Mouse (Mus musculus) liver, embryonic 14.5 days (tissue): ENCODE measurements around the gene Cox4i2. TPM values are rescaled to one million over a fixed set of nuclear protein-coding genes. Genes with fewer than 3 reads are reported as not detected.

Experiments
- ATAC-seq: fragments of 200-750 bp; cut with Nextera tagmentation; 2 replicates; pipeline ENCODE4 v1.8.0; 2017; ENCODE audit warnings: moderate number of reproducible peaks, mild to moderate bottlenecking, moderate library complexity; ENCODE audit not compliant: insufficient read depth
- DNase-seq, 3 experiments: peaks; one replicate each; pipeline ENCODE4 v3.0.0-alpha.2; 2012 to 2013; ENCODE audit warnings: low read depth in 3 of 3, low spot score in 3 of 3
- H3K27ac ChIP-seq: fragments of 300-500 bp; sonication (generic); 2 replicates; pipeline ENCODE4 v1.5.1; 2014; ENCODE audit warnings: moderate library complexity, mild to moderate bottlenecking, control low read depth, inconsistent platforms
- H3K27me3 ChIP-seq: fragments of 300-500 bp; sonication (generic); 2 replicates; pipeline ENCODE4 v1.6.1; 2014; ENCODE audit warnings: mild to moderate bottlenecking, low read length, moderate library complexity; ENCODE audit not compliant: control insufficient read depth, insufficient read depth
- H3K36me3 ChIP-seq: fragments of 300-500 bp; sonication (generic); replicated peaks from 2 replicates; pipeline ENCODE4 v1.6.1; 2014; ENCODE audit warnings: low read depth; ENCODE audit not compliant: control insufficient read depth, insufficient read depth
- H3K4me1 ChIP-seq, 2 experiments: fragments of 200-500 bp in 1 of 2; fragments of 300-500 bp in 1 of 2; sonication (generic) in 1 of 2; replicated peaks; 2 replicates each; pipeline ENCODE4 v1.6.1; 2012 to 2014; ENCODE audit warnings: antibody characterized with exemption in 1 of 2, inconsistent platforms in 1 of 2, low read length in 1 of 2; ENCODE audit not compliant: control insufficient read depth in 2 of 2, insufficient read depth in 2 of 2
- H3K4me2 ChIP-seq: fragments of 300-500 bp; sonication (generic); 2 replicates; pipeline ENCODE4 v1.6.1; 2014; ENCODE audit warnings: low read depth, mild to moderate bottlenecking, control low read depth, moderate library complexity
- H3K4me3 ChIP-seq, 2 experiments: fragments of 200-500 bp in 1 of 2; fragments of 300-500 bp in 1 of 2; sonication (generic) in 1 of 2; 2 replicates each; pipeline ENCODE4 v1.5.1; 2012 to 2014; ENCODE audit warnings: low read depth in 2 of 2, low read length in 2 of 2, mild to moderate bottlenecking in 2 of 2, control low read depth in 1 of 2, inconsistent platforms in 1 of 2, moderate library complexity in 1 of 2; ENCODE audit not compliant: insufficient read depth in 1 of 2
- H3K9ac ChIP-seq: fragments of 300-500 bp; sonication (generic); replicated peaks from 2 replicates; pipeline ENCODE4 v1.6.1; 2014; ENCODE audit warnings: mild to moderate bottlenecking, control low read depth, moderate library complexity
- H3K9me3 ChIP-seq: fragments of 300-500 bp; sonication (generic); 2 replicates; pipeline ENCODE4 v1.6.1; 2016; ENCODE audit warnings: low read length, mixed read lengths; ENCODE audit not compliant: control insufficient read depth
- CTCF ChIP-seq: IDR thresholded peaks from 2 replicates; pipeline ENCODE4 v1.5.1; 2016; ENCODE audit warnings: antibody characterized with exemption, low read depth, control low read depth
- EP300 ChIP-seq: IDR thresholded peaks from 2 replicates; pipeline ENCODE4 v1.6.1; 2016; ENCODE audit warnings: antibody characterized with exemption, low read depth
- WGBS: fragments of 180-500 bp; shearing (Covaris S2); extraction: QIAGEN DNeasy Blood & Tissue Kit; methylation state at CpG from one replicate; pipeline ENCODE4 v1.1.7; 2014; ENCODE audit not compliant: insufficient replicate concordance; 5-methylcytosine and 5-hydroxymethylcytosine counted together
- polyA plus RNA-seq, 2 experiments: library from polyadenylated mRNA; depleted of rRNA in 1 of 2; stranded (reverse) in 1 of 2; unstranded in 1 of 2; fragments of >200 nt; fragmentation: Nextera tagmentation in 1 of 2; extraction: Ambion mirVana in 1 of 2; gene quantifications; 2 replicates each; pipeline versions ENCODE4 v1.2.1 to v1.2.3; 2012 to 2014

The Cox4i2 gene
- polyA plus RNA-seq, 2 experiments, result 0.51 to 0.92 TPM

- peak overlapping the region; percentile 29; the same call in 1 of the 2 replicates for H3K4me2 ChIP-seq
- 16% methylated on average over 25 of the region's 25 CpGs for WGBS
- TF ChIP-seq EP300 (no peak), CTCF (peak; percentile 99)
- H3K4me1 ChIP-seq, result peaks cover 37 to 40% of the 10 kb centered on the region in 2 experiments
- ATAC-seq (0 out of 2 replicates have a peak, but pooled peaks have one; percentile 22), DNase-seq (peak; percentile 68 to 75 (median 70))
- no peak overlapping the region for H3K4me3 ChIP-seq
- H3K9ac ChIP-seq, result no peak overlapping the region; the same call in 1 of the 2 replicates
- no peaks in the 10 kb centered on the region for H3K9me3 ChIP-seq
- no peak overlapping the region for H3K27ac ChIP-seq
- no peaks in the 10 kb centered on the region; the same call in none of the 2 replicates for H3K27me3 ChIP-seq
- no peaks in the 10 kb centered on the region for H3K36me3 ChIP-seq
Measured at GRCm38 (mm10) chr2:152766387-152767123, 12.6 kb downstream of the Cox4i2 start.

- H3K4me2 ChIP-seq, result peak overlapping the region; percentile 11
- H3K4me1 ChIP-seq, result peaks cover 37 to 41% of the 10 kb centered on the region in 2 experiments
- peak; percentile 56 for ATAC-seq
Measured at GRCm38 (mm10) chr2:152767618-152768271, 13.8 kb downstream of the Cox4i2 start.

GRCm38 (mm10) chr2:152769677-152770076, 15.7 kb downstream of the Cox4i2 start:
- Histone ChIP-seq H3K4me3 (no peak overlapping the region), H3K27ac (no peak overlapping the region), H3K4me2 (peak overlapping the region; percentile 28; the same call in 1 of the 2 replicates), H3K9me3 (no peaks in the 10 kb centered on the region), H3K36me3 (no peaks in the 10 kb centered on the region), H3K4me1 (peaks cover 37 to 46% of the 10 kb centered on the region in 2 experiments), H3K27me3 (no peaks in the 10 kb centered on the region; the same call in none of the 2 replicates), H3K9ac (no peak overlapping the region; the same call in 1 of the 2 replicates)
- TF ChIP-seq EP300 (peak; percentile 72), CTCF (no peak)
- WGBS, result 36% methylated on average over 7 of the region's 7 CpGs
- DNase-seq (peak; percentile 64 to 78 (median 71)), ATAC-seq (peak; percentile 84)

More at GRCm38 (mm10) chr2:152767618-152768271, 13.8 kb downstream of the Cox4i2 start:
- Histone ChIP-seq H3K9ac (no peak overlapping the region), H3K36me3 (no peaks in the 10 kb centered on the region), H3K4me3 (no peak overlapping the region), H3K27ac (no peak overlapping the region), H3K27me3 (no peaks in the 10 kb centered on the region; the same call in none of the 2 replicates), H3K9me3 (no peaks in the 10 kb centered on the region)
- DNase-seq, result peak; percentile 58 to 70 (median 61)
- TF ChIP-seq EP300, result 0 out of 2 replicates have a peak, but pooled peaks have one; percentile 27
- TF ChIP-seq CTCF, result peak; percentile 90
- WGBS, result 43% methylated on average over 12 of the region's 12 CpGs

- Histone ChIP-seq H3K4me2 (no peak overlapping the region), H3K9ac (no peak overlapping the region), H3K27me3 (no peaks in the 10 kb centered on the region; the same call in none of the 2 replicates), H3K9me3 (no peaks in the 10 kb centered on the region), H3K36me3 (no peaks in the 10 kb centered on the region), H3K4me3 (no peak overlapping the region), H3K4me1 (peaks cover 33 to 42% of the 10 kb centered on the region in 2 experiments), H3K27ac (no peak overlapping the region)
- no peak for ATAC-seq
- no peak for DNase-seq
- TF ChIP-seq EP300 (no peak), CTCF (no peak)
- WGBS, result 61% methylated on average over 9 of the region's 9 CpGs
Measured at GRCm38 (mm10) chr2:152771571-152771970, 17.6 kb downstream of the Cox4i2 start.

GRCm38 (mm10) chr2:152772231-152772630, 18.3 kb downstream of the Cox4i2 start:
- Histone ChIP-seq H3K4me2 (no peak overlapping the region), H3K36me3 (no peaks in the 10 kb centered on the region), H3K27ac (no peak overlapping the region), H3K4me3 (no peak overlapping the region), H3K9ac (no peak overlapping the region), H3K27me3 (no peaks in the 10 kb centered on the region; the same call in none of the 2 replicates), H3K4me1 (peaks cover 27 to 35% of the 10 kb centered on the region in 2 experiments), H3K9me3 (no peaks in the 10 kb centered on the region)
- TF ChIP-seq EP300 (no peak), CTCF (no peak)
- DNase-seq (no peak), ATAC-seq (no peak)
- 28% methylated on average over 1 of the region's 1 CpGs for WGBS
